Comparison of ENCODE assay signal across 8 mouse cellular contexts in the genomic region with DNA sequence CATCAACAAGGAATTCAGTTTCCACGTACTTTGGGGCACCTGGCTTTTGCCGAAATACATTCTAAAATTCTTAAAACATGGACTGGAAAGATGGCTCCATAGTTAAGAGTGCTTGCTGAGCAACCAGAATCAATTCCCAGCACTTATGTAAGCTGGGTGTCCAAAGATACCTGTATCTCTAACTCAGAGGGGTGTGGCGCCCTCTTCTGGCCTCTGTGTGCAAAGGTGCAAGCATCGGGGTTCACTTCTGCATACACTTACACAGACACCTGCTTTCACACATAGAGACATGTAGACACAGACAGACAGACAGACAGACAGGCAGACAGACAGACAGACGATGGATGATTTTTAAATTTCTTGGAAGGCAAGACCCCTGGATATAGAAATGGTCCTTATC. TPM values are rescaled to one million over a fixed set of nuclear protein-coding genes. Genes with fewer than 3 reads are reported as not detected.
DNase-seq lines count a peak whose midpoint lies in the region; ATAC-seq and TF ChIP-seq lines count a peak whose summit lies in the region.

No protein-coding gene starts in this region.

- no peak for ATAC-seq in kidney, embryonic 16.5 days (ENCODE audit: low FRiP score, low TSS enrichment)
- ATAC-seq in liver, embryonic 14.5 days (ENCODE audit: insufficient read depth), result no peak

- no peaks in the 10 kb centered on the region for H3K4me1 ChIP-seq in kidney, embryonic 16.5 days (ENCODE audit: insufficient read depth, low read length)
- peaks cover 11 to 41% of the 10 kb centered on the region in 2 experiments for H3K4me1 ChIP-seq in CH12.LX (ENCODE audit: control insufficient read depth in 1 of 2, insufficient read depth in 2 of 2)
- no peaks in the 10 kb centered on the region for H3K4me1 ChIP-seq in liver, embryonic 14.5 days (replicated peaks; ENCODE audit: control insufficient read depth in 2 of 2, insufficient read depth in 2 of 2, low read length in 1 of 2)

- no peak overlapping the region for H3K4me3 ChIP-seq in kidney, embryonic 16.5 days (ENCODE audit: low read length)
- H3K4me3 ChIP-seq in CH12.LX (replicated peaks in 1 of 3; ENCODE audit: low read depth in 2 of 3, low read length in 2 of 3, poor library complexity in 1 of 3), result no peak overlapping the region
- H3K4me3 ChIP-seq in liver, embryonic 14.5 days (ENCODE audit: insufficient read depth in 1 of 2, low read depth in 2 of 2, low read length in 2 of 2), result no peak overlapping the region

- DNase-seq in kidney, adult 11 months, result peak; percentile 56
- DNase-seq in CH12.LX (ENCODE audit: extremely low read depth), result peak; percentile 66
- peak; percentile 83 for DNase-seq in adrenal gland, postnatal 14 days
- DNase-seq in gastrocnemius, adult 18-20 months (ENCODE audit: low spot score), result peak; percentile 61
- DNase-seq in liver, embryonic 14.5 days (ENCODE audit: low read depth in 3 of 3, low spot score in 3 of 3), result no peak
- DNase-seq in splenic B cell, adult 2 months (ENCODE audit: low read depth, low spot score), result peak; percentile 68
- DNase-seq in adipocyte (ENCODE audit: low spot score), result no peak

- TF ChIP-seq POLR2A in CH12.LX (IDR thresholded peaks at IDR 0.05; ENCODE audit: low read depth, low read length), result no peak

- in situ Hi-C loops in CH12.LX (cut with MboI; ENCODE audit: low pct_ligation_motif_present, low pct_unique_long_range_greater_than_20kb, low sequenced_read_pairs), result loop anchor here (10.0 kb wide), 1 partner anchor 226 kb away; no protein-coding TSS in a partner anchor

- no peaks in the 10 kb centered on the region for H3K9me3 ChIP-seq in kidney, embryonic 16.5 days (ENCODE audit: low read length)
- no peaks in the 10 kb centered on the region for H3K9me3 ChIP-seq in CH12.LX (replicated peaks; ENCODE audit: low read length)
- no peaks in the 10 kb centered on the region for H3K9me3 ChIP-seq in liver, embryonic 14.5 days (ENCODE audit: control insufficient read depth, low read length)

- peak; percentile 70 for TF ChIP-seq RAD21 in CH12.LX (IDR thresholded peaks at IDR 0.05; ENCODE audit: low read depth, low read length)

- WGBS in kidney, embryonic 16.5 days, result 49% methylated on average over 5 of the region's 5 CpGs
- 33% methylated on average over 5 of the region's 5 CpGs for WGBS in liver, embryonic 14.5 days (ENCODE audit: insufficient replicate concordance)

- H3K27me3 ChIP-seq in kidney, embryonic 16.5 days (ENCODE audit: insufficient read depth, low read length), result no peaks in the 10 kb centered on the region
- H3K27me3 ChIP-seq in CH12.LX (replicated peaks), result no peaks in the 10 kb centered on the region
- no peaks in the 10 kb centered on the region for H3K27me3 ChIP-seq in liver, embryonic 14.5 days (ENCODE audit: control insufficient read depth, insufficient read depth, low read length)
- no peaks in the 10 kb centered on the region for H3K27me3 ChIP-seq in splenic B cell, adult 2 months (ENCODE audit: control insufficient read depth, insufficient read depth, low read length, poor library complexity, severe bottlenecking)

- H3K36me3 ChIP-seq in kidney, embryonic 16.5 days (ENCODE audit: insufficient read depth, low read length), result no peaks in the 10 kb centered on the region
- H3K36me3 ChIP-seq in CH12.LX (replicated peaks in 1 of 2; ENCODE audit: control insufficient read depth in 1 of 2, insufficient read depth in 1 of 2, low read length in 1 of 2), result peaks cover 2 to 32% of the 10 kb centered on the region in 2 experiments
- no peaks in the 10 kb centered on the region for H3K36me3 ChIP-seq in liver, embryonic 14.5 days (replicated peaks; ENCODE audit: control insufficient read depth, insufficient read depth, low read depth)
- no peaks in the 10 kb centered on the region for H3K36me3 ChIP-seq in splenic B cell, adult 2 months (ENCODE audit: control insufficient read depth, insufficient read depth, low read length, poor library complexity, severe bottlenecking)

- TF ChIP-seq CTCF in CH12.LX (conservative IDR thresholded peaks at IDR 0.05 in 1 of 2, IDR thresholded peaks at IDR 0.05 in 1 of 2; ENCODE audit: low read depth in 2 of 2, low read length in 2 of 2), result peak; percentile 49 to 78
- TF ChIP-seq CTCF in liver, embryonic 14.5 days (IDR thresholded peaks at IDR 0.05; ENCODE audit: low read depth), result peak; percentile 65

- no peak for TF ChIP-seq EP300 in CH12.LX (IDR thresholded peaks at IDR 0.05; ENCODE audit: low read length)
- no peak for TF ChIP-seq EP300 in liver, embryonic 14.5 days (IDR thresholded peaks at IDR 0.05; ENCODE audit: low read depth)

- no peak overlapping the region for H3K27ac ChIP-seq in kidney, embryonic 16.5 days (ENCODE audit: low read length)
- H3K27ac ChIP-seq in CH12.LX (ENCODE audit: insufficient read depth, low read depth), result no peak overlapping the region
- H3K27ac ChIP-seq in liver, embryonic 14.5 days, result no peak overlapping the region

- no peak overlapping the region for H3K9ac ChIP-seq in kidney, embryonic 16.5 days (replicated peaks; ENCODE audit: low read length)
- no peak overlapping the region for H3K9ac ChIP-seq in CH12.LX (ENCODE audit: insufficient read depth, low read depth)
- no peak overlapping the region for H3K9ac ChIP-seq in liver, embryonic 14.5 days (replicated peaks)

- no peaks in the 10 kb centered on the region for H3K79me2 ChIP-seq in CH12.LX (replicated peaks; ENCODE audit: control insufficient read depth, extremely low read depth, insufficient read depth, poor library complexity, severe bottlenecking)

- H3K4me2 ChIP-seq in kidney, embryonic 16.5 days (replicated peaks; ENCODE audit: low read depth, low read length), result no peak overlapping the region
- no peak overlapping the region for H3K4me2 ChIP-seq in CH12.LX (ENCODE audit: insufficient read depth, low read depth, poor library complexity, severe bottlenecking)
- no peak overlapping the region for H3K4me2 ChIP-seq in liver, embryonic 14.5 days (ENCODE audit: low read depth)

- dilution Hi-C loops in CH12.LX (cut with MboI; ENCODE audit: extremely low pct_ligation_motif_present, extremely low pct_unique_long_range_greater_than_20kb, low sequenced_read_pairs), result no loop called here

TF ChIP-seq in CH12.LX, 34 proteins besides CTCF, POLR2A, EP300 and RAD21:
- no peak for TF ChIP-seq USF1 (IDR thresholded peaks at IDR 0.05; ENCODE audit: low read depth, low read length)
- TF ChIP-seq IRF4 (IDR thresholded peaks at IDR 0.05; ENCODE audit: low read depth, low read length), result no peak
- TF ChIP-seq SMC3 (IDR thresholded peaks at IDR 0.05; ENCODE audit: low read depth, low read length), result peak; percentile 64
- TF ChIP-seq MAX (IDR thresholded peaks at IDR 0.05; ENCODE audit: low read length), result no peak
- no peak for TF ChIP-seq MYC (IDR thresholded peaks at IDR 0.05; ENCODE audit: low read depth, low read length)
- TF ChIP-seq RCOR1 (conservative IDR thresholded peaks at IDR 0.05; ENCODE audit: low read depth, low read length), result no peak
- TF ChIP-seq MXI1 (IDR thresholded peaks at IDR 0.05; ENCODE audit: low read depth, low read length), result no peak
- TF ChIP-seq POLR2AphosphoS2 (IDR thresholded peaks at IDR 0.05; ENCODE audit: low read depth, low read length), result no peak

RNA-seq across cellular contexts. Expression of gene Gnb5, which starts 25.3 kb away (rescaled TPM):
- polyA plus RNA-seq in kidney, embryonic 16.5 days (2015; fragmentation: Nextera tagmentation; extraction: Ambion mirVana), result 30.3 and 30.9 TPM in 2 replicates
- total RNA-seq in CH12.LX (2012; rRNA removed), result 4.4 and 6.5 TPM in 2 replicates
- 2.9 and 4.7 TPM in 2 replicates for total RNA-seq in CH12.LX (2014; rRNA removed)
- polyA plus RNA-seq in CH12.LX (2012; ENCODE audit: insufficient read length, low read depth), result 2.7 and 3.1 TPM in 2 replicates
- 30.0 and 32.6 TPM in 2 replicates for total RNA-seq in adrenal gland, postnatal 14 days (2021)
- 10 to 100 TPM; 12.1 to 12.6 TPM for total RNA-seq in gastrocnemius, adult 18-20 months (2021)
- polyA plus RNA-seq in liver, embryonic 14.5 days (2012; rRNA removed), result 0.89 and 1.1 TPM in 2 replicates
- polyA plus RNA-seq in liver, embryonic 14.5 days (2014; fragmentation: Nextera tagmentation; extraction: Ambion mirVana), result 1.2 TPM in 2 replicates

RNA-seq across cellular contexts. Expression of gene Myo5c, which starts 49.0 kb away (rescaled TPM):
- 4.0 and 5.0 TPM in 2 replicates for polyA plus RNA-seq in kidney, embryonic 16.5 days (2015; fragmentation: Nextera tagmentation; extraction: Ambion mirVana)
- total RNA-seq in CH12.LX (2012; rRNA removed) (1.6 and 4.4 TPM in 2 replicates), CH12.LX (2014; rRNA removed) (3.7 and 3.8 TPM in 2 replicates)
- polyA plus RNA-seq in CH12.LX (2012; ENCODE audit: insufficient read length, low read depth), result 4.7 and 5.2 TPM in 2 replicates
- total RNA-seq in adrenal gland, postnatal 14 days (2021), result 7.0 and 7.3 TPM in 2 replicates
- 10 to 100 TPM in 1 of 2 experiments, 1 to 10 TPM in 1; 9.0 to 10.9 TPM for total RNA-seq in gastrocnemius, adult 18-20 months (2021)
- polyA plus RNA-seq in liver, embryonic 14.5 days (2012; rRNA removed), result 0.52 and 0.93 TPM in 2 replicates
- polyA plus RNA-seq in liver, embryonic 14.5 days (2014; fragmentation: Nextera tagmentation; extraction: Ambion mirVana), result 0.41 and 0.51 TPM in 2 replicates

Comparison
In these comparisons a context has a peak if more than half of its experiments do, and no peak if none do; other contexts are left out.
1. DNase-seq: peak in kidney, adult 11 months (single experiment), CH12.LX (single experiment), adrenal gland, postnatal 14 days (single experiment), gastrocnemius, adult 18-20 months (single experiment) and splenic B cell, adult 2 months (single experiment); none in liver, embryonic 14.5 days (0 of 3) and adipocyte (single experiment).